Mouse (Mus musculus): ENCODE results near the gene E2f1. TPM values are rescaled to one million over a fixed set of nuclear protein-coding genes. Genes with fewer than 3 reads are reported as not detected.

E2f1 gene
- polyA plus RNA-seq, 1 experiment = 12.6 TPM

DNA sequence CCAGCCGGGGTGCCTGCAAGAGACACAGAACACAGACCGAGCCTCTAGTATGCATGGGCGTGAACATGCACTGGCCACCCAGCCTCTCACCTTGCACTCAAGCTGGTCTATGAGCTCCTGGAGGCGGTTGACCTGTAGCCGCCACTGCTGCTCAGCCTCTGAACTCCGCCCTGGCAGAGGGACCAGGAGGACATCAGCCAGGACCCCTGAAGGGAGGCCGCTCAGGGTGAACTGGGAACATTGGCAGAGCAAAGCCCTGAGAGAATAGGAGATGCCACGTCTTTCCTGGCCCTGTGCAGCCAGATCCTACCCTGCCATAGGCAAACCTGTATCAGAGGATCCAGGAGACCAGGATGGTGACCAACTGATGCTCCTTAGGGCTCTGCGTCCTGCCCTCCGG is 23.0 kb downstream of the E2f1 start, which contains the start of gene 1700003F12Rik:
1700003F12Rik (plus strand) TSS at position 375 of the 400 bp plus-strand sequence.
- TF ChIP-seq POLR2A (IDR thresholded peaks at IDR 0.05; ENCODE audit: borderline replicate concordance, extremely low read depth, low read depth, low read length) (no peak), CTCF (IDR thresholded peaks at IDR 0.05; ENCODE audit: insufficient read depth, low read length) (no peak)
- 93% methylated on average over 10 of the region's 10 CpGs for WGBS
- H3K4me1 ChIP-seq (ENCODE audit: control insufficient read depth, insufficient read depth, low read length) = peaks cover 3% of the 10 kb centered on the region
- no peak within 1 kb of the TSS for H3K4me3 ChIP-seq (replicated peaks; ENCODE audit: extremely low read depth, low read depth, low read length)
- no peak for DNase-seq

DNA sequence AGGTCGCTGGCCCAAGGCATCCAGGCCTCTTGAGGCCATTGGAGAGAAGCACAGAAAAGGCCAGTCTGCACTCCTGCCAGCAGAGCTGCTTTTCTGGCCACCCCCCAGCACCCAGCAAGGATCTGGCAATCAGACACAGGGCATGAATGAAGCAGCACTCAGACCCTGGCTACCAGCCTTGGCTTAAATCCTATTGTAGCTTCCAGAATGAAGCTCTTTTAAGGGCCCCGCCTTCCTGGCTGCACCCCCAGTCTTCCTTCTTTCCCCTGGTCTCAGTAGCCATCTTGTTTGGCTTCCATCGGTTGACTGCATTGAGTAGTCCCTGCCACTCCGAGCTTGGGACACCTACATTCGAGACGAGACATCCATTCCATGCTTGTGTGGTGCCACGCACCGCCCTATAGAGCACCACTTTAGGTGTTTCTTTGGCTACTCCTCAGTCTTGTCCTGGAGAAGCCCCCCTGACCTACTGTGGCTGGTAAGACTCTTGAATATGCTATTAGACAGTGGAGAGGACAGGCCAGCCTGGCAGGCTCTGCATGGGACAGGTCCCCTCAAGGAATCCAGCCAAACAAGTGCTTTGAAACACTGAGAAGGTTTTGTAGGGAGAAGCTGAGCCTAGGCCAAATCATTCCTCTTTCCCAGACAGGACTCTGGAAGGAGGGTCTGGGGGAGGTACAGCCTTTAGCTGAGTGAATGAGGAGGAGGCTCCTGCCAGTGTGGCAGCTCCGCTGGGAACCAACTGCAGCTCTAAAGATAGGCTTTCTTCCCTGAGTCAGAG is 25.9 kb downstream of the E2f1 start:
- H3K4me1 ChIP-seq (ENCODE audit: control insufficient read depth, insufficient read depth, low read length) = no peaks in the 10 kb centered on the region
- WGBS = 81% methylated on average over 9 of the region's 9 CpGs
- TF ChIP-seq POLR2A (IDR thresholded peaks at IDR 0.05; ENCODE audit: borderline replicate concordance, extremely low read depth, low read depth, low read length) (no peak), CTCF (IDR thresholded peaks at IDR 0.05; ENCODE audit: insufficient read depth, low read length) (no peak)
- no peak overlapping the region for H3K4me3 ChIP-seq (replicated peaks; ENCODE audit: extremely low read depth, low read depth, low read length)
- DNase-seq = no peak

DNA sequence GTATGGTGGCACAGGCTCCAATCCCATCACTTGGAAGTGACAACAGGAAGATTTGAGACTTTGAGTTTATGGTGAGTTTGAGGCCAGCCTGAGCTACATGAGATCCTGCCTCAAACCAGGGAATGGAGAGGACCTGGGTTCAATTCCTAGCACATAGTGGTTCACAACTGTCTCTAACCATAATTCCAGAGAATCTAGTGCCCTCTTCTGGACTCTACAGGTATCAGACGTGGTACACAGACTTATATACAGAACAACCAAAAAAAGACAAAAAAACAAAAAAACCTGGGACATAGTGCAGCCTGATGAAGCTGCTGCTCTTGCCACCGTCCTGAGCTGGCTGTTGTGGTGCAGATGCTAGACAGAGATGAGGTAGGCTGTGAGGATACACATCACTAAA is 28.1 kb downstream of the E2f1 start:
- H3K4me1 ChIP-seq (ENCODE audit: control insufficient read depth, insufficient read depth, low read length) = no peaks in the 10 kb centered on the region
- H3K4me3 ChIP-seq (replicated peaks; ENCODE audit: extremely low read depth, low read depth, low read length) = no peak overlapping the region
- 84% methylated on average over 2 of the region's 2 CpGs for WGBS
- DNase-seq = no peak
- no peak for TF ChIP-seq POLR2A (IDR thresholded peaks at IDR 0.05; ENCODE audit: borderline replicate concordance, extremely low read depth, low read depth, low read length)
- no peak for TF ChIP-seq CTCF (IDR thresholded peaks at IDR 0.05; ENCODE audit: insufficient read depth, low read length)

DNA sequence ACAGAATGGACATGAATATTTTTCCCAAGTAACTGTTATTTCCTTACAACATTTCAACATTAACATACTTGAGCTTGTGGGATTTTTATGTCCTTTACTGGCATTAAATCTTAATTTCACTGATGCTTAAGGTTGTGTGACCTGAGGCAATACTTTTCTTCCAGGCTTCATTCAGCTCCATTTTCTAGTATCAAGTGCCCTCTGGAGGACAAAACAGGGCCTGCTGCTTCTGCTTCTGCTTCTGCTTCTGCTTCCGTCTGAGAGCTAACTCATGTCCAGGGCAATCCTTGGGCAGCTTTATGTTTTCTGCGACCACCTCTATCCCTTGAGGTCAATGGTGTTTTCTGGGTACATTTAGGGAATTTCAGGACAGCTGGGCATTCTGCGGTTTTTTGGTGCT is 30.0 kb downstream of the E2f1 start:
- 76% methylated on average over 3 of the region's 3 CpGs for WGBS
- H3K4me3 ChIP-seq (replicated peaks; ENCODE audit: extremely low read depth, low read depth, low read length) = no peak overlapping the region
- no peak for DNase-seq
- no peaks in the 10 kb centered on the region for H3K4me1 ChIP-seq (ENCODE audit: control insufficient read depth, insufficient read depth, low read length)
- TF ChIP-seq CTCF (IDR thresholded peaks at IDR 0.05; ENCODE audit: insufficient read depth, low read length) (peak; percentile 40), POLR2A (IDR thresholded peaks at IDR 0.05; ENCODE audit: borderline replicate concordance, extremely low read depth, low read depth, low read length) (no peak)

DNA sequence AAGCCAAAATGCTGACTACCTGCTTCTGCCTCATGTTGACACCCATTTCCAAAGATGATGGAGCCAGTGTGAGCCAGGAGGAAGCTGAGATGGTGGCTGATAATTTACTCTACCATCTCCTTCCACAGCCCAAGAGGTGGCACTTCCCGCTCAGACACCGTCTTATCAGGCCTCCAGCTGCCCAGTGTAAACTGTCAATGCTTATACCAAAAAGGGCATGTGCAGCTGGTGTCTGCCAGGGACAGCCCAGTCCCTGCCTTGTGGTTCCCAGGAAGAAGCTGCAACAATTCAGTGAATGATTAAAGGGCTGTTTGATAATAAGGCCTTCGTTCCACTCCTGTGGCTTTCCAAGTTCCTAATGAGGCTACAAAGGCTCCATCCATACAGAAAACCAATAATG is 31.0 kb downstream of the E2f1 start:
- TF ChIP-seq CTCF (IDR thresholded peaks at IDR 0.05; ENCODE audit: insufficient read depth, low read length) (no peak), POLR2A (IDR thresholded peaks at IDR 0.05; ENCODE audit: borderline replicate concordance, extremely low read depth, low read depth, low read length) (no peak)
- 36% methylated on average over 3 of the region's 3 CpGs for WGBS
- no peak for DNase-seq
- no peak overlapping the region for H3K4me3 ChIP-seq (replicated peaks; ENCODE audit: extremely low read depth, low read depth, low read length)
- no peaks in the 10 kb centered on the region for H3K4me1 ChIP-seq (ENCODE audit: control insufficient read depth, insufficient read depth, low read length)

DNA sequence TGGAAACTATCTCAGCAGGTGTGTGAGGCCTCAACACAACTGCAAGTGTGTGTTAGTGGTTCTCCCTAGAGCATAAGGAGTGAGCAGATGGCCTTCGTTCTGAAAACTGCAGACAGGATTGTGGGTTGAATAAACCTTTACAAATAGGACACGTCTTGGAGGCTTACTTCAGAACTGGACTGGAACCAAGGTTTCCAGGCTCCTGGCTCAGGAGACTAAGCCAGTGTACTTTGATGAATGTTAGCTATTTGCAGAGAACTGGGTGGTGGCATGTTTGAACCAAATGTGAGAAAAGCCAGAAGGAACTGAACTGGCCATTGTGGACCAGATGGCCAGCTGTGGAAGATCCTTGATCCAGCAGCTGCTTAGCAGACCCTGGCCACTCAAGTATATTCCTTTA is 31.4 kb downstream of the E2f1 start:
- Histone ChIP-seq H3K4me3 (replicated peaks; ENCODE audit: extremely low read depth, low read depth, low read length) (no peak overlapping the region), H3K4me1 (ENCODE audit: control insufficient read depth, insufficient read depth, low read length) (no peaks in the 10 kb centered on the region)
- 53% methylated on average over 2 of the region's 2 CpGs for WGBS
- DNase-seq = no peak
- TF ChIP-seq POLR2A (IDR thresholded peaks at IDR 0.05; ENCODE audit: borderline replicate concordance, extremely low read depth, low read depth, low read length) (no peak), CTCF (IDR thresholded peaks at IDR 0.05; ENCODE audit: insufficient read depth, low read length) (no peak)

GRCm38 (mm10) chr2:154534704-154535270 is 34.9 kb downstream of the E2f1 start:
- TF ChIP-seq CTCF (IDR thresholded peaks at IDR 0.05; ENCODE audit: insufficient read depth, low read length) (no peak), POLR2A (IDR thresholded peaks at IDR 0.05; ENCODE audit: borderline replicate concordance, extremely low read depth, low read depth, low read length) (no peak)
- Histone ChIP-seq H3K4me3 (replicated peaks; ENCODE audit: extremely low read depth, low read depth, low read length) (no peak overlapping the region), H3K4me1 (ENCODE audit: control insufficient read depth, insufficient read depth, low read length) (no peaks in the 10 kb centered on the region)
- DNase-seq = no peak
- WGBS = 89% methylated on average over 12 of the region's 12 CpGs

DNA sequence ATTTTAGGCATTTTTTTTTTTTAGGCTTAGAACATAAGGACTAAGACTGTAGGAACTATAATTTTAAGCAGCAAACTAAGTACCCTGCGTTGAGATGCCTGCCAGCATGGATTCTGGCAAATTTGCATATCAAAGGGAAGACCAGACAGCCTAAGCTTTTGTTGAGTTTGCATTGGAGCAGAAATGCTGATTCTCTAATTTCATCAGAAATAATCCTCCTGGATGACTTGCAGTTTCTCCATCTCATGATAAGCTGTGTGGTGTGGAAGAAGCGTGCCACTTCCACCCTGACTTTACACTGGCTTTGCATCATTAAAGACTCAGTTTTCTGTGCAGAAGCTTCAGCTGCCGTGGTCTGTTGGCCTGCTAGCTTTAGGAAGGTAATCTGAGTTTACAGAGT is 36.8 kb downstream of the E2f1 start:
- no peak overlapping the region for H3K4me3 ChIP-seq (replicated peaks; ENCODE audit: extremely low read depth, low read depth, low read length)
- TF ChIP-seq CTCF (IDR thresholded peaks at IDR 0.05; ENCODE audit: insufficient read depth, low read length) = no peak
- TF ChIP-seq POLR2A (IDR thresholded peaks at IDR 0.05; ENCODE audit: borderline replicate concordance, extremely low read depth, low read depth, low read length) = no peak
- DNase-seq = no peak
- WGBS = 85% methylated on average over 3 of the region's 3 CpGs
- H3K4me1 ChIP-seq (ENCODE audit: control insufficient read depth, insufficient read depth, low read length) = no peaks in the 10 kb centered on the region

DNA sequence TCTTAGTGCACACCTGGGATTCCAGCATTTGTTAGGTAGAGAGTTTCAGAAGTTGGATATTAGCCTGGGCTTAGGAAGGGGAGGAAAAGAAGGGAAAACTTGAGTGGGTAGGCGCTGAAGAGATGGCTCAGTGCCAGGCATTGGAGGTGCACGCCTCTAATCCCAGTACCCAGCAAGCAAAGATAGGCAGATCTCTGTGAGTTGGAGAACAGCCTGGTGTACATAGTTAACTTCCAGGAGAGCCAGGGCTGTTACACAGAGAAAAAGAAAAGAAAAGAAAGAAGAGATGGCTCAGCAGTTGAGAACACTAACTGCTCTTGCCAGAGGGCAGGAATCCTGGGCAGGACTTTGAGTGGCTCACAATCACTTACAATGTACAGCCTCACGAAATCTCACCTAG is 43.2 kb downstream of the E2f1 start:
- TF ChIP-seq POLR2A (IDR thresholded peaks at IDR 0.05; ENCODE audit: borderline replicate concordance, extremely low read depth, low read depth, low read length) = no peak
- TF ChIP-seq CTCF (IDR thresholded peaks at IDR 0.05; ENCODE audit: insufficient read depth, low read length) = no peak
- no peak for DNase-seq
- WGBS = 67% methylated on average over 3 of the region's 3 CpGs
- Histone ChIP-seq H3K4me1 (ENCODE audit: control insufficient read depth, insufficient read depth, low read length) (no peaks in the 10 kb centered on the region), H3K4me3 (replicated peaks; ENCODE audit: extremely low read depth, low read depth, low read length) (no peak overlapping the region)

DNA sequence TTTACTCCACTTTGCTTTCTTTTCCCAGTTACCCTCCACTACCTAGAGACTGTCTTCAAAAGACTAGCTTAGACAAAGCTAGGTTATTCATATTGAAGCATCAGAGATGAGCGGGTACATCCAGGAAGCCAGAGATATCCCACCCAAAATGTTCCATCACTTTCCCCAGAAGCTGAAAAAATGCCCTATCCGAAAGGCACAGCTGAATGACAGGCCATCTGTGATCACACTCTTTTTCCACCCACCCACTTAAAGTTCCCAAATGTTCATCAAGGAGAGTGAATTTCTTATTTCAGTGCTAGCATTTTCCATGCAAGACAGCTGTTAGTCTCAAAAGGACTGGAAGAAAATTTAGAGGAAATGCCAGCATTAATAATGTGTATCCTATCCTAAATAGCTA is 44.4 kb downstream of the E2f1 start:
- Histone ChIP-seq H3K4me1 (ENCODE audit: control insufficient read depth, insufficient read depth, low read length) (no peaks in the 10 kb centered on the region), H3K4me3 (replicated peaks; ENCODE audit: extremely low read depth, low read depth, low read length) (no peak overlapping the region)
- TF ChIP-seq POLR2A (IDR thresholded peaks at IDR 0.05; ENCODE audit: borderline replicate concordance, extremely low read depth, low read depth, low read length) = no peak
- no peak for TF ChIP-seq CTCF (IDR thresholded peaks at IDR 0.05; ENCODE audit: insufficient read depth, low read length)
- WGBS = 91% methylated on average over 2 of the region's 2 CpGs
- no peak for DNase-seq
